Mouse (Mus musculus): ENCODE measurements around the gene Spsb3.

- TF ChIP-seq CTCF (IDR thresholded peaks at IDR 0.05) (no peak), POLR2A (IDR thresholded peaks at IDR 0.05; ENCODE audit: insufficient read depth, low read depth, low read length) (no peak)
Observed at GRCm38 (mm10) chr17:24891321-24891720, 4.9 kb downstream of the Spsb3 start.

Data from heart, adult 2 months (tissue).